In the genomic region with DNA sequence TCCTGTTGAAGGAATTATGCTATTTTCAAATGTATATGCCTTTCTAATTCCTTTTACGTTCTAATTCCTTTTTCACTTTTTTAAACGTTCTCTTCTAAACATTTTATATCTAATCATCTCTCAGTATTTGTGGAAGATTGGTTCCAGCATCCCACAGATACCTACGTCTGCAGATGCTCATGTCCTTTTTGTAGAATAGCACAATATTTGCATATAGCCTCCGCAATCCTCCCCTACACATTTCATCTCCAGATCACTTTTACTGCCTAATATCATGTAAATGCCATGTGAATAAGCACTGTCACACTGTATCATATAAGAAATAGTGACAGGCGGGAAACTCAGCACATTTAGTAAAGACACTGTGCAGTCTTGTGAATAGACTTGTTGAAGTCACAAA, we compare ENCODE assay signal across 18 mouse cellular contexts.
"Had no signal": no experiment of that assay in that cellular context is flagged by ENCODE, and none has a peak within 500 bp of the region (broad histone marks: within the 10 kb centered on the region; RNA-seq: fewer than 3 reads in every experiment).

No protein-coding gene starts in this region.

- H3K4me1 ChIP-seq: liver, embryonic 15.5 days; lung, embryonic 15.5 days; megakaryocyte, embryonic 14.5 days; midbrain, embryonic 15.5 days; neural tube, embryonic 12.5 days; stomach, embryonic 15.5 days had no signal

- H3K4me3 ChIP-seq: liver, embryonic 15.5 days; lung, embryonic 15.5 days; megakaryocyte, embryonic 14.5 days; midbrain, embryonic 13.5 days; midbrain, embryonic 15.5 days; neural tube, embryonic 12.5 days; stomach, embryonic 15.5 days had no signal

- DNase-seq: liver, postnatal 0 days; lung, adult 2 months; lung, postnatal 14 days; lung, postnatal 36 days; right cerebral cortex, postnatal 14 days; thymus, adult 18-20 months; thymus, postnatal 14 days; thymus, postnatal 36 days had no signal

- H3K9ac ChIP-seq: liver, embryonic 15.5 days; liver, postnatal 0 days; lung, embryonic 15.5 days; midbrain, embryonic 13.5 days; midbrain, embryonic 15.5 days; neural tube, embryonic 12.5 days; stomach, embryonic 15.5 days had no signal

- ATAC-seq: liver, postnatal 0 days; lung, postnatal 0 days; midbrain, embryonic 13.5 days; midbrain, embryonic 15.5 days had no signal

- H3K4me2 ChIP-seq: liver, embryonic 15.5 days; lung, embryonic 15.5 days; midbrain, embryonic 13.5 days; midbrain, embryonic 15.5 days; neural tube, embryonic 12.5 days; stomach, embryonic 15.5 days had no signal

- H3K9me3 ChIP-seq: liver, embryonic 15.5 days; lung, embryonic 15.5 days; midbrain, embryonic 13.5 days; midbrain, embryonic 15.5 days; neural tube, embryonic 12.5 days; stomach, embryonic 15.5 days had no signal

- H3K27me3 ChIP-seq: liver, embryonic 15.5 days; lung, embryonic 15.5 days; megakaryocyte, embryonic 14.5 days; midbrain, embryonic 13.5 days; midbrain, embryonic 15.5 days; neural tube, embryonic 12.5 days; stomach, embryonic 15.5 days had no signal

- H3K36me3 ChIP-seq: liver, embryonic 15.5 days; lung, embryonic 15.5 days; midbrain, embryonic 13.5 days; midbrain, embryonic 15.5 days; neural tube, embryonic 12.5 days; stomach, embryonic 15.5 days had no signal

- H3K27ac ChIP-seq: liver, embryonic 15.5 days; lung, embryonic 15.5 days; macrophage; midbrain, embryonic 13.5 days; midbrain, embryonic 15.5 days; neural tube, embryonic 12.5 days; stomach, embryonic 15.5 days; stomach, postnatal 0 days had no signal
